Mouse (Mus musculus) MEL (cell line): ENCODE measurements at regions not wholly inside any gene's neighbourhood (a gene's known extent, or its start where the extent isn't known, plus 50 kb on each side); places are given as distances from the start of the nearest gene placed in this dataset.

Experiments used
- DNase-seq: peaks from one replicate; pipeline ENCODE4 v3.0.0; 2011; ENCODE audit warnings: low read depth, low spot score
- H3K27ac ChIP-seq: 2 replicates; pipeline ENCODE4 v1.5.1; 2012; ENCODE audit warnings: low read depth, mild to moderate bottlenecking, control low read depth, low read length, moderate library complexity; ENCODE audit not compliant: control insufficient read depth
- H3K27me3 ChIP-seq, 2 experiments: fragments of 150-350 bp in 1 of 2; sonication (generic) in 1 of 2; 2 replicates each; pipeline ENCODE4 v1.6.1; 2012; ENCODE audit warnings: low read length in 2 of 2, mild to moderate bottlenecking in 2 of 2, improper control_type of control experiment in 1 of 2, moderate library complexity in 1 of 2; ENCODE audit not compliant: insufficient read depth in 2 of 2, control insufficient read depth in 1 of 2
- H3K36me3 ChIP-seq, 2 experiments: 2 replicates each; pipeline ENCODE4 v1.6.1; 2012 to 2014; ENCODE audit warnings: low read length in 2 of 2, improper control_type of control experiment in 1 of 2, inconsistent platforms in 1 of 2, mild to moderate bottlenecking in 1 of 2; ENCODE audit not compliant: insufficient read depth in 2 of 2, control insufficient read depth in 1 of 2
- H3K4me1 ChIP-seq, 2 experiments: fragments of 150-350 bp in 1 of 2; sonication (generic) in 1 of 2; 2 replicates each; pipeline ENCODE4 v1.6.1; 2012; ENCODE audit warnings: low read length in 2 of 2, improper control_type of control experiment in 1 of 2, mild to moderate bottlenecking in 1 of 2; ENCODE audit not compliant: insufficient read depth in 2 of 2, control insufficient read depth in 1 of 2
- H3K4me3 ChIP-seq, 2 experiments: fragments of 150-350 bp in 1 of 2; sonication (generic) in 1 of 2; 2 replicates each; pipeline ENCODE4 v1.5.1; 2012; ENCODE audit warnings: low read depth in 2 of 2, low read length in 2 of 2, mild to moderate bottlenecking in 2 of 2, moderate library complexity in 2 of 2, control low read depth in 1 of 2, improper control_type of control experiment in 1 of 2; ENCODE audit not compliant: control insufficient read depth in 1 of 2, insufficient read depth in 1 of 2
- H3K79me2 ChIP-seq: 2 replicates; pipeline ENCODE4 v1.6.1; 2012; ENCODE audit warnings: mild to moderate bottlenecking, low read length, moderate library complexity; ENCODE audit not compliant: control insufficient read depth, poor library complexity, insufficient read depth
- H3K9ac ChIP-seq: 2 replicates; pipeline ENCODE4 v1.6.1; 2012; ENCODE audit warnings: low read depth, mild to moderate bottlenecking, control low read depth, low read length, moderate library complexity; ENCODE audit not compliant: control insufficient read depth, poor library complexity, severe bottlenecking
- H3K9me3 ChIP-seq: fragments of 150-350 bp; sonication (generic); replicated peaks from 2 replicates; pipeline ENCODE4 v1.6.1; 2012; ENCODE audit warnings: mild to moderate bottlenecking, low read length, improper control_type of control experiment, moderate library complexity; ENCODE audit not compliant: insufficient read depth
- BHLHE40 ChIP-seq: IDR thresholded peaks from 2 replicates; pipeline ENCODE4 v1.6.1; 2012; ENCODE audit warnings: low read depth, mild to moderate bottlenecking, inconsistent platforms, low read length, improper control_type of control experiment, borderline replicate concordance
- CHD1 ChIP-seq: IDR thresholded peaks from 2 replicates; pipeline ENCODE4 v1.6.1; 2012; ENCODE audit warnings: low read depth, mild to moderate bottlenecking, inconsistent platforms, low read length, improper control_type of control experiment
- CHD2 ChIP-seq: IDR thresholded peaks from 2 replicates; pipeline ENCODE4 v1.6.1; 2011; ENCODE audit warnings: low read length, improper control_type of control experiment
- CTCF ChIP-seq, 3 experiments: IDR thresholded peaks in 2 of 3; conservative IDR thresholded peaks in 1 of 3; 2 replicates each; pipeline ENCODE4 v1.5.1; 2011 to 2012; ENCODE audit warnings: low read length in 3 of 3, low read depth in 2 of 3, mild to moderate bottlenecking in 2 of 3, improper control_type of control experiment in 1 of 3, inconsistent platforms in 1 of 3, mixed read lengths in 1 of 3, moderate library complexity in 1 of 3; ENCODE audit not compliant: control insufficient read depth in 1 of 3, insufficient read depth in 1 of 3, poor library complexity in 1 of 3, severe bottlenecking in 1 of 3
- ELF1 ChIP-seq: IDR thresholded peaks from 2 replicates; pipeline ENCODE4 v1.6.1; 2014; ENCODE audit warnings: low read depth, mild to moderate bottlenecking, inconsistent platforms, low read length, improper control_type of control experiment, moderate library complexity
- EP300 ChIP-seq, 2 experiments: IDR thresholded peaks; 2 replicates each; pipeline ENCODE4 v1.6.1; 2011; ENCODE audit warnings: improper control_type of control experiment in 2 of 2, low read length in 2 of 2, low read depth in 1 of 2, mild to moderate bottlenecking in 1 of 2
- ETS1 ChIP-seq: IDR thresholded peaks from 2 replicates; pipeline ENCODE4 v1.6.1; 2012; ENCODE audit warnings: low read depth, mild to moderate bottlenecking, inconsistent platforms, low read length, improper control_type of control experiment, moderate library complexity
- GABPA ChIP-seq: IDR thresholded peaks from 2 replicates; pipeline ENCODE4 v1.6.1; 2012; ENCODE audit warnings: low read depth, mild to moderate bottlenecking, inconsistent platforms, low read length, improper control_type of control experiment, moderate library complexity
- GATA1 ChIP-seq: IDR thresholded peaks from 2 replicates; pipeline ENCODE4 v1.6.1; 2011; ENCODE audit warnings: low read depth, low read length, improper control_type of control experiment
- HCFC1 ChIP-seq: IDR thresholded peaks from 2 replicates; pipeline ENCODE4 v1.6.1; 2012; ENCODE audit warnings: low read depth, mild to moderate bottlenecking, inconsistent platforms, low read length, improper control_type of control experiment, moderate library complexity
- JUND ChIP-seq: IDR thresholded peaks from 2 replicates; pipeline ENCODE4 v1.6.1; 2011; ENCODE audit warnings: low read depth, mild to moderate bottlenecking, improper control_type of control experiment, low read length
- KAT2A ChIP-seq: conservative IDR thresholded peaks from 2 replicates; pipeline ENCODE4 v1.6.1; 2012; ENCODE audit warnings: low read depth, low read length, improper control_type of control experiment, inconsistent platforms
- MAFK ChIP-seq: IDR thresholded peaks from 2 replicates; pipeline ENCODE4 v1.6.1; 2011; ENCODE audit warnings: low read depth, mild to moderate bottlenecking, low read length, improper control_type of control experiment, borderline replicate concordance
- MAX ChIP-seq: IDR thresholded peaks from 2 replicates; pipeline ENCODE4 v1.6.1; 2011; ENCODE audit warnings: low read length, improper control_type of control experiment
- MAZ ChIP-seq: IDR thresholded peaks from 2 replicates; pipeline ENCODE4 v1.6.1; 2012; ENCODE audit warnings: low read depth, mild to moderate bottlenecking, inconsistent platforms, low read length, improper control_type of control experiment
- MEF2A ChIP-seq: IDR thresholded peaks from 2 replicates; pipeline ENCODE4 v1.6.1; 2014; ENCODE audit warnings: low read depth, mild to moderate bottlenecking, inconsistent platforms, low read length, improper control_type of control experiment; ENCODE audit not compliant: poor library complexity, insufficient replicate concordance, severe bottlenecking; ENCODE audit errors: extremely low read depth
- MXI1 ChIP-seq: IDR thresholded peaks from 2 replicates; pipeline ENCODE4 v1.6.1; 2011; ENCODE audit warnings: mild to moderate bottlenecking, low read depth, low read length, improper control_type of control experiment
- MYC ChIP-seq: IDR thresholded peaks from 2 replicates; pipeline ENCODE4 v1.6.1; 2011; ENCODE audit warnings: low read depth, mild to moderate bottlenecking, low read length, improper control_type of control experiment, moderate library complexity
- NELFE ChIP-seq: IDR thresholded peaks from 2 replicates; pipeline ENCODE4 v1.6.1; 2011; ENCODE audit warnings: low read depth, low read length, improper control_type of control experiment
- NRF1 ChIP-seq: IDR thresholded peaks from 2 replicates; pipeline ENCODE4 v1.6.1; 2014; ENCODE audit warnings: low read depth, mild to moderate bottlenecking, inconsistent platforms, low read length, improper control_type of control experiment, moderate library complexity; ENCODE audit not compliant: poor library complexity, insufficient read depth, severe bottlenecking
- POLR2A ChIP-seq, 2 experiments: IDR thresholded peaks; 2 replicates each; pipeline ENCODE4 v1.6.1; 2011 to 2012; ENCODE audit warnings: low read length in 2 of 2, mild to moderate bottlenecking in 2 of 2, control low read depth in 1 of 2, improper control_type of control experiment in 1 of 2, low read depth in 1 of 2, moderate library complexity in 1 of 2; ENCODE audit not compliant: control insufficient read depth in 1 of 2, insufficient read depth in 1 of 2, poor library complexity in 1 of 2
- POLR2AphosphoS2 ChIP-seq: IDR thresholded peaks from 2 replicates; pipeline ENCODE4 v1.6.1; 2011; ENCODE audit warnings: low read length, improper control_type of control experiment
- POLR2AphosphoS5 ChIP-seq: IDR thresholded peaks from 2 replicates; pipeline ENCODE4 v1.6.1; 2012; ENCODE audit warnings: low read depth, borderline replicate concordance, mild to moderate bottlenecking, inconsistent platforms, low read length, moderate library complexity, mixed read lengths
- RAD21 ChIP-seq: IDR thresholded peaks from 2 replicates; pipeline ENCODE4 v1.6.1; 2011; ENCODE audit warnings: mild to moderate bottlenecking, low read depth, low read length, improper control_type of control experiment
- RCOR1 ChIP-seq: IDR thresholded peaks from 2 replicates; pipeline ENCODE4 v1.6.1; 2012; ENCODE audit warnings: low read depth, mild to moderate bottlenecking, inconsistent platforms, low read length, improper control_type of control experiment
- SIN3A ChIP-seq: IDR thresholded peaks from 2 replicates; pipeline ENCODE4 v1.6.1; 2012; ENCODE audit warnings: low read length, improper control_type of control experiment, inconsistent platforms
- SMC3 ChIP-seq: IDR thresholded peaks from 2 replicates; pipeline ENCODE4 v1.6.1; 2011; ENCODE audit warnings: low read depth, low read length, improper control_type of control experiment
- TAL1 ChIP-seq: IDR thresholded peaks from 2 replicates; pipeline ENCODE4 v1.6.1; 2012; ENCODE audit warnings: mild to moderate bottlenecking, inconsistent platforms, low read length, moderate library complexity, mixed read lengths
- TBP ChIP-seq: IDR thresholded peaks from 2 replicates; pipeline ENCODE4 v1.8.0; 2011; ENCODE audit warnings: low read depth, low read length, improper control_type of control experiment
- TCF12 ChIP-seq: IDR thresholded peaks from 2 replicates; pipeline ENCODE4 v1.6.1; 2014; ENCODE audit warnings: low read depth, mild to moderate bottlenecking, inconsistent platforms, low read length, improper control_type of control experiment, moderate library complexity
- UBTF ChIP-seq: IDR thresholded peaks from 2 replicates; pipeline ENCODE4 v1.6.1; 2012; ENCODE audit warnings: low read depth, mild to moderate bottlenecking, inconsistent platforms, low read length, improper control_type of control experiment, moderate library complexity, borderline replicate concordance; ENCODE audit not compliant: insufficient read depth
- USF1 ChIP-seq: IDR thresholded peaks from 2 replicates; pipeline ENCODE4 v1.6.1; 2014; ENCODE audit warnings: low read depth, mild to moderate bottlenecking, inconsistent platforms, low read length, improper control_type of control experiment, moderate library complexity
- USF2 ChIP-seq, 2 experiments: IDR thresholded peaks; 2 replicates each; pipeline ENCODE4 v1.6.1; 2011 to 2012; ENCODE audit warnings: improper control_type of control experiment in 2 of 2, low read length in 2 of 2, borderline replicate concordance in 1 of 2, inconsistent platforms in 1 of 2, low read depth in 1 of 2, mild to moderate bottlenecking in 1 of 2; ENCODE audit not compliant: insufficient read depth in 1 of 2
- ZC3H11A ChIP-seq: IDR thresholded peaks from 2 replicates; pipeline ENCODE4 v1.6.1; 2012; ENCODE audit warnings: low read depth, mild to moderate bottlenecking, inconsistent platforms, low read length, improper control_type of control experiment
- ZKSCAN1 ChIP-seq: IDR thresholded peaks from 2 replicates; pipeline ENCODE4 v1.6.1; 2012; ENCODE audit warnings: low read depth, mild to moderate bottlenecking, inconsistent platforms, low read length, improper control_type of control experiment, moderate library complexity
- ZNF384 ChIP-seq: IDR thresholded peaks from 2 replicates; pipeline ENCODE4 v1.6.1; 2012; ENCODE audit warnings: low read depth, mild to moderate bottlenecking, inconsistent platforms, low read length, improper control_type of control experiment

GRCm38 (mm10) chr19:60144336-60144989 is 82.0 kb downstream of the Fam204a start:
- Histone ChIP-seq H3K36me3 (peaks cover 0 to 25% of the 10 kb centered on the region in 2 experiments; a peak in 3 of 4 replicates), H3K9me3 (no peaks in the 10 kb centered on the region), H3K27ac (peak overlapping the region; percentile 78), H3K79me2 (peaks cover 19% of the 10 kb centered on the region), H3K4me1 (peaks cover 17 to 24% of the 10 kb centered on the region in 2 experiments), H3K27me3 (no peaks in the 10 kb centered on the region), H3K4me3 (peak overlapping the region; percentile 77 to 80), H3K9ac (peak overlapping the region; percentile 79)
- peak; percentile 98 for DNase-seq
- peak; percentile 38 for TF ChIP-seq GATA1
- peak; percentile 38; the same call in 1 of the 2 replicates for TF ChIP-seq HCFC1
- TF ChIP-seq MAZ: peak; percentile 58
- TF ChIP-seq MXI1: peak; percentile 79
- peak; percentile 53; the same call in 1 of the 2 replicates for TF ChIP-seq RCOR1
- TF ChIP-seq BHLHE40: no peak; the same call in 1 of the 2 replicates
- TF ChIP-seq CTCF (IDR thresholded peaks at IDR 0.05 in 2 of 3, conservative IDR thresholded peaks at IDR 0.05 in 1 of 3; ENCODE audit: control insufficient read depth in 1 of 3, insufficient read depth in 1 of 3, low read depth in 2 of 3, low read length in 3 of 3, poor library complexity in 1 of 3, severe bottlenecking in 1 of 3): peak; percentile 89 to 96 (median 94)
- TF ChIP-seq ZKSCAN1: no peak
- 0 out of 2 replicates have a peak, but pooled peaks have one; percentile 22 for TF ChIP-seq JUND
- TF ChIP-seq USF1: no peak
- TF ChIP-seq ETS1: 0 out of 2 replicates have a peak, but pooled peaks have one; percentile 10
- peak; percentile 97 for TF ChIP-seq SMC3
- peak; percentile 20 to 33; a peak in 2 of 4 replicates for TF ChIP-seq EP300 (IDR thresholded peaks at IDR 0.05; ENCODE audit: low read depth in 1 of 2, low read length in 2 of 2)
- peak; percentile 63; the same call in 1 of the 2 replicates for TF ChIP-seq MYC
- TF ChIP-seq TBP: peak; percentile 81
- peak; percentile 99 for TF ChIP-seq ZC3H11A
- no peak for TF ChIP-seq NRF1
- TF ChIP-seq GABPA: no peak
- TF ChIP-seq CHD2: no peak
- TF ChIP-seq ZNF384: peak; percentile 47
- peak; percentile 54 for TF ChIP-seq NELFE
- no peak for TF ChIP-seq CHD1
- TF ChIP-seq MAFK: 0 out of 2 replicates have a peak, but pooled peaks have one; percentile 15
- no peak for TF ChIP-seq USF2 (IDR thresholded peaks at IDR 0.05; ENCODE audit: borderline replicate concordance in 1 of 2, insufficient read depth in 1 of 2, low read depth in 1 of 2, low read length in 2 of 2)
- TF ChIP-seq ELF1: no peak
- no peak for TF ChIP-seq MEF2A
- no peak for TF ChIP-seq TAL1
- TF ChIP-seq UBTF: no peak
- no peak for TF ChIP-seq KAT2A
- no peak; the same call in 1 of the 2 replicates for TF ChIP-seq POLR2AphosphoS2
- TF ChIP-seq TCF12: peak; percentile 63
- TF ChIP-seq POLR2AphosphoS5: no peak
- no peak; the same call in none of the 2 replicates for TF ChIP-seq RAD21
- TF ChIP-seq POLR2A (IDR thresholded peaks at IDR 0.05; ENCODE audit: control insufficient read depth in 1 of 2, insufficient read depth in 1 of 2, low read depth in 1 of 2, low read length in 2 of 2, poor library complexity in 1 of 2): peak in 1 of 2 experiments; percentile 49; a peak in 2 of 4 replicates
- TF ChIP-seq MAX: peak; percentile 60
- TF ChIP-seq SIN3A: peak; percentile 87
